Mouse (Mus musculus) liver, embryonic 12.5 days (tissue): ENCODE results near the gene Gm49673. TPM values are rescaled to one million over a fixed set of nuclear protein-coding genes. Genes with fewer than 3 reads are reported as not detected.
"Not testable (repeated sequence)": the region's sequence is repeated elsewhere in the genome, so short reads cannot be mapped to it uniquely, and the experiment has no call there.

Experiments
- ATAC-seq: fragments of 200-750 bp; cut with Nextera tagmentation; 2 replicates; pipeline ENCODE4 v1.8.0; 2017; ENCODE audit warnings: moderate number of reproducible peaks, mild to moderate bottlenecking, moderate library complexity
- H3K27ac ChIP-seq: fragments of 300-500 bp; sonication (generic); 2 replicates; pipeline ENCODE4 v1.5.1; 2016; ENCODE audit warnings: mild to moderate bottlenecking
- H3K27me3 ChIP-seq: fragments of 300-500 bp; sonication (generic); replicated peaks from 2 replicates; pipeline ENCODE4 v1.6.1; 2016; ENCODE audit warnings: mild to moderate bottlenecking, moderate library complexity
- H3K36me3 ChIP-seq: fragments of 300-500 bp; sonication (generic); 2 replicates; pipeline ENCODE4 v1.6.1; 2016; ENCODE audit warnings: mild to moderate bottlenecking, moderate library complexity
- H3K4me1 ChIP-seq: fragments of 300-500 bp; sonication (generic); 2 replicates; pipeline ENCODE4 v1.6.1; 2016
- H3K4me2 ChIP-seq: fragments of 300-500 bp; sonication (generic); 2 replicates; pipeline ENCODE4 v1.6.1; 2016; ENCODE audit warnings: mild to moderate bottlenecking, moderate library complexity
- H3K4me3 ChIP-seq: fragments of 300-500 bp; sonication (generic); 2 replicates; pipeline ENCODE4 v1.5.1; 2016; ENCODE audit warnings: mild to moderate bottlenecking, moderate library complexity
- H3K9ac ChIP-seq: fragments of 300-500 bp; sonication (generic); 2 replicates; pipeline ENCODE4 v1.6.1; 2016; ENCODE audit warnings: mild to moderate bottlenecking, moderate library complexity
- H3K9me3 ChIP-seq: fragments of 300-500 bp; sonication (generic); replicated peaks from 2 replicates; pipeline ENCODE4 v1.6.1; 2016; ENCODE audit warnings: mild to moderate bottlenecking, moderate library complexity
- WGBS: fragments of 180-500 bp; shearing (Covaris S2); methylation state at CpG from one replicate; pipeline ENCODE4 v1.1.7; 2016; ENCODE audit not compliant: insufficient replicate concordance; 5-methylcytosine and 5-hydroxymethylcytosine counted together
- polyA plus RNA-seq: library from polyadenylated mRNA; unstranded; fragments of >200 nt; fragmentation: Nextera tagmentation; extraction: Ambion mirVana; gene quantifications from 2 replicates; pipeline ENCODE4 v1.2.1, GENCODE M21; 2016

Gm49673 gene
- polyA plus RNA-seq = not detected in 2 replicates

GRCm38 (mm10) chr17:8147439-8148316, at the start of gene Gm49673, which contains the start of gene Rnaset2a:
TSS of gene Gm49673 (minus strand) at chr17:8147788.
TSS of gene Rnaset2a (minus strand) at chr17:8148097.
- H3K27me3 ChIP-seq, H3K9me3 ChIP-seq, H3K4me1 ChIP-seq, H3K27ac ChIP-seq, H3K36me3 ChIP-seq: not testable (repeated sequence)
- Histone ChIP-seq H3K9ac (peak within 1 kb of the TSS; percentile 78), H3K4me2 (peak within 1 kb of the TSS; percentile 72), H3K4me3 (peak within 1 kb of the TSS; percentile 67)
- WGBS = under 1% methylated on average over 47 of the region's 67 CpGs
- ATAC-seq = peak; percentile 98

- Histone ChIP-seq H3K9me3 (no peaks in the 10 kb centered on the region), H3K4me2 (no peak overlapping the region), H3K9ac (no peak overlapping the region), H3K27ac (no peak overlapping the region), H3K4me3 (no peak overlapping the region), H3K36me3 (peaks cover 55% of the 10 kb centered on the region), H3K4me1 (no peaks in the 10 kb centered on the region; the same call in 1 of the 2 replicates), H3K27me3 (no peaks in the 10 kb centered on the region)
- ATAC-seq = no peak
- 74% methylated on average over 8 of the region's 8 CpGs for WGBS
Observed at GRCm38 (mm10) chr17:8195685-8196376, 48.2 kb upstream of the Gm49673 start.

GRCm38 (mm10) chr17:8193678-8194077, 46.1 kb upstream of the Gm49673 start:
- H3K27me3 ChIP-seq = no peaks in the 10 kb centered on the region
- no peak for ATAC-seq
- no peak overlapping the region for H3K27ac ChIP-seq
- no peaks in the 10 kb centered on the region for H3K9me3 ChIP-seq
- no peak overlapping the region for H3K4me3 ChIP-seq
- H3K36me3 ChIP-seq = peaks cover 77% of the 10 kb centered on the region
- H3K4me1 ChIP-seq = no peaks in the 10 kb centered on the region; the same call in 1 of the 2 replicates
- no peak overlapping the region for H3K4me2 ChIP-seq
- WGBS = 82% methylated on average over 8 of the region's 8 CpGs
- H3K9ac ChIP-seq = no peak overlapping the region

DNA sequence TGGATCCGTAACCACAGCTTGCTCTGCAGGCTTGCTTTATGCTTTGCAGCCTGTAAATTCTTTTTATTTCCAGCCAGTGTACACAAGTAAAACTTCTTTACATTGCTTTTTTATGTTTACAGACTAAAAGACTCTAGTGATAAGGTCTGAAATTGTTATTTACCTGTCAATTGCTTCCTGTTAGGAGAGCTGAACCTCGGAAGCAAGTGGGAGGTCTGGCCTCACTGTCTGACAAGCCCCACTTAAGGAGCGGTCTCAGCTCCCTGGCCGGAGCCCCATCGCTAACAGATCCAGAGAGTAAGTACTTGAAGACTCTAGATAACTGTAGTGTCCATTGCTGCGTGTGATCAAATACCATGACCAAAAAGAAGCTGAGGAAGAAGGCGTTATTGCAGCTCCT, 36.6 kb upstream of the Gm49673 start:
- Histone ChIP-seq H3K27ac (no peak overlapping the region), H3K9me3 (no peaks in the 10 kb centered on the region), H3K4me2 (no peak overlapping the region), H3K27me3 (no peaks in the 10 kb centered on the region), H3K4me3 (no peak overlapping the region), H3K36me3 (peaks cover 87% of the 10 kb centered on the region), H3K4me1 (no peaks in the 10 kb centered on the region), H3K9ac (no peak overlapping the region)
- WGBS = 80% methylated on average over 7 of the region's 7 CpGs
- no peak for ATAC-seq

- Histone ChIP-seq H3K36me3 (peaks cover 86% of the 10 kb centered on the region), H3K4me1 (no peaks in the 10 kb centered on the region), H3K9ac (no peak overlapping the region), H3K4me2 (no peak overlapping the region), H3K27me3 (no peaks in the 10 kb centered on the region), H3K4me3 (no peak overlapping the region), H3K9me3 (no peaks in the 10 kb centered on the region), H3K27ac (no peak overlapping the region)
- ATAC-seq = no peak
- WGBS = 82% methylated on average over 5 of the region's 5 CpGs
Observed at GRCm38 (mm10) chr17:8183815-8184214, 36.2 kb upstream of the Gm49673 start.

GRCm38 (mm10) chr17:8177090-8177489, 29.5 kb upstream of the Gm49673 start:
- Histone ChIP-seq H3K4me1 (no peaks in the 10 kb centered on the region), H3K4me2 (no peak overlapping the region), H3K4me3 (no peak overlapping the region), H3K9me3 (no peaks in the 10 kb centered on the region), H3K27me3 (no peaks in the 10 kb centered on the region), H3K27ac (no peak overlapping the region), H3K9ac (no peak overlapping the region), H3K36me3 (peaks cover 89% of the 10 kb centered on the region)
- no peak for ATAC-seq
- WGBS = 86% methylated on average over 5 of the region's 5 CpGs

GRCm38 (mm10) chr17:8171081-8171480, 23.5 kb upstream of the Gm49673 start:
- H3K9ac ChIP-seq = no peak overlapping the region
- peaks cover 72% of the 10 kb centered on the region for H3K36me3 ChIP-seq
- 0 out of 2 replicates have a peak, but pooled peaks cover 3% of the 10 kb centered on the region for H3K4me1 ChIP-seq
- no peaks in the 10 kb centered on the region for H3K9me3 ChIP-seq
- no peaks in the 10 kb centered on the region for H3K27me3 ChIP-seq
- no peak overlapping the region for H3K4me3 ChIP-seq
- no peak overlapping the region for H3K27ac ChIP-seq
- ATAC-seq = no peak
- WGBS = 69% methylated on average over 4 of the region's 4 CpGs
- H3K4me2 ChIP-seq = no peak overlapping the region

GRCm38 (mm10) chr17:8170331-8170730, 22.7 kb upstream of the Gm49673 start:
- H3K9ac ChIP-seq = no peak overlapping the region
- 0 out of 2 replicates have a peak, but pooled peaks cover 3% of the 10 kb centered on the region for H3K4me1 ChIP-seq
- no peak overlapping the region for H3K4me2 ChIP-seq
- no peak overlapping the region for H3K4me3 ChIP-seq
- H3K36me3 ChIP-seq = peaks cover 65% of the 10 kb centered on the region
- 75% methylated on average over 7 of the region's 7 CpGs for WGBS
- H3K9me3 ChIP-seq = no peaks in the 10 kb centered on the region
- H3K27me3 ChIP-seq = no peaks in the 10 kb centered on the region
- ATAC-seq = no peak
- H3K27ac ChIP-seq = no peak overlapping the region

GRCm38 (mm10) chr17:8167436-8167835, 19.8 kb upstream of the Gm49673 start:
- H3K4me1 ChIP-seq, H3K27me3 ChIP-seq, H3K4me2 ChIP-seq, H3K27ac ChIP-seq, H3K9me3 ChIP-seq, H3K9ac ChIP-seq, ATAC-seq, H3K4me3 ChIP-seq: not testable (repeated sequence)
- WGBS = 79% methylated on average over 7 of the region's 8 CpGs
- peaks cover 38% of the 10 kb centered on the region for H3K36me3 ChIP-seq

DNA sequence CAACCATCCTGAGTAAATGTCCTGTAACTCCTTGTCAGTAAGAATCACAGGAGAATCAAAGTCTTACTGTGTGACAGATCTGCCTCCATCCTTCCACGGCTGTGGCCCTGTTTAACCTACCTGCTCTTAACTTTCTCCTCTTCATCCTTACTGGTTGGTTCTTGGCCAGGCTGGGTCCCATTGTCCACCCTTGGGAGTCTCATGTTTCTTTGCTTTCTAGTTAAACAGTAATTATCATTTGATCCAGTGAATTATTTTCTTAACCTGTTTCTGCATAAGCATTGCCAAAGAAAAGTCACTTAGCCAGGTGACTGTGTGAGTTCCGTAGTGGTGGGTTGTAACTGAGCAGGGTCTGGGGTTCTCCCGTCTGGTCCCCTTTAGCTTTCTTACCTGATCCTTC, 18.9 kb upstream of the Gm49673 start:
- Histone ChIP-seq H3K4me2 (peak overlapping the region; percentile 58), H3K9ac (peak overlapping the region; percentile 79; the same call in 1 of the 2 replicates), H3K36me3 (peaks cover 28% of the 10 kb centered on the region), H3K4me3 (peak overlapping the region; percentile 68)
- not testable (repeated sequence) for H3K9me3 ChIP-seq, H3K27me3 ChIP-seq, H3K4me1 ChIP-seq, ATAC-seq, H3K27ac ChIP-seq
- WGBS = 59% methylated on average over 2 of the region's 3 CpGs

DNA sequence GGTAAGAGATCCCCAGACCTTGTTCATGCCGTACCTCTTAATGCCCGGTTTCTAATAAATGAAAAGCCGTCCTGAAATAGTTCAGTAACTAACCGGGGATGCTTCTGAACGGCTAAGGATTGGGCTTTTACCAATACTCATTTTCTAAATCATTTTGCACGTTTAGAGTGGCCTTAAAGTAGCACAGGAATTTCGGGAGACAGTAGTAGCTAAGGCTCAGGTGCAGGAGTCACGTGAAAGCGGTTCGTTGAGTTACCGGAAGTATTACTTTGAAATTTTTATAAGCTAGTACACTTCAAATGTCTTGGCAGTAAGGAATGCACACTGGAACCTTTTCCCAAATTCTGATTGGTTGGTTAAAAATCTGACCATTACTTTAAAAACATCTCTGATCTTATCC, 18.4 kb upstream of the Gm49673 start:
- ATAC-seq, H3K9me3 ChIP-seq, H3K27ac ChIP-seq, H3K27me3 ChIP-seq, H3K4me1 ChIP-seq: not testable (repeated sequence)
- WGBS = 0% methylated on average over 11 of the region's 11 CpGs
- peak overlapping the region; percentile 58 for H3K4me2 ChIP-seq
- H3K9ac ChIP-seq = peak overlapping the region; percentile 79
- H3K36me3 ChIP-seq = peaks cover 23% of the 10 kb centered on the region
- H3K4me3 ChIP-seq = peak overlapping the region; percentile 68

DNA sequence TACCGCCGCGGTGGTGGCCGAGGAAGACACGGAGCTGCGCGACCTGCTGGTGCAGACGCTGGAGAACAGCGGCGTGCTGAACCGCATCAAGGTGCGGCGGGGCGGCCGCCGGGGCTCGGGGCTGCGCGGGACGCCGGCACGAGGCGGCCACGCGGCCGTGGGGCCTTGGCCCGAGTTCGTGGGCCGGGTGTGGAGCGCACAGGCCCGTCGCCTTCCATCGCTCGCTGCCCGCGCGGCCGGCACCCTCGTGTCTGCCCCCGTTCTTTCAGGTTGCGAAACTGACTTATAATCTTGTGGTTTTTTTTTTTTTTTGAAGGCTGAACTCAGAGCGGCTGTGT, 18.0 kb upstream of the Gm49673 start:
- H3K9me3 ChIP-seq, ATAC-seq, H3K27me3 ChIP-seq, H3K4me1 ChIP-seq: not testable (repeated sequence)
- Histone ChIP-seq H3K4me2 (peak overlapping the region; percentile 58), H3K27ac (peak overlapping the region; percentile 56; the same call in 1 of the 2 replicates), H3K4me3 (peak overlapping the region; percentile 68), H3K9ac (peak overlapping the region; percentile 79), H3K36me3 (peaks cover 20% of the 10 kb centered on the region)
- WGBS = 0% methylated on average over 38 of the region's 42 CpGs
